Mouse (Mus musculus) heart, adult 18-20 months (tissue): ENCODE results near the gene Kif26b. TPM values are rescaled to one million over a fixed set of nuclear protein-coding genes. Genes with fewer than 3 reads are reported as not detected.

Experiments
- DNase-seq, 2 experiments: peaks; one replicate each; pipeline ENCODE4 v3.0.0; 2021 to 2022; ENCODE audit warnings: mixed read lengths in 1 of 2
- total RNA-seq, 2 experiments: library from RNA; stranded (reverse); gene quantifications; 2 replicates each; pipeline ENCODE4 v1.2.3; 2021

The Kif26b gene
- total RNA-seq, 2 experiments from 2014 or later = 3.4 to 3.8 TPM

GRCm38 (mm10) chr1:178714209-178714608 lies 185.3 kb downstream of the Kif26b start:
- DNase-seq = no peak

DNA sequence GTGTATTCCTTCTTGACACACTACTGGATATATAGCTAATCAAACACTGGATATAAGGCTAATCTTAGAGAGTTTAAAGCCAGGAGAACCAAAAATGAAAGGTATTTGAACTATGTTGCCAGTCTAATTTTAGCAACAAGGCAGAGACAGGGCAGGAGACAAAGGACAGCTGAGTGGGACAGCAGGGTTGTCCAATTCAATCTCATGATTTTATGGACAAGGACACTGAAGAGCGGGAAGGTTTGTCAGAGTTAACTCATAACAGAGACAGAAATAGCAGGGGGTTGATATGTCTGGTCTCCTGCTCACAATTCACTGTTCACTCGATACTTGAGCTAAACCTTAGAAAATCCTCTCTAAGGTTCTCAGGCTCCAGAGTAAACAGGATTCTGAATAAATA lies 187.5 kb downstream of the Kif26b start:
- DNase-seq = peak; percentile 22 to 48

- DNase-seq = no peak
Measured at GRCm38 (mm10) chr1:178720821-178721220, 191.9 kb downstream of the Kif26b start.

DNA sequence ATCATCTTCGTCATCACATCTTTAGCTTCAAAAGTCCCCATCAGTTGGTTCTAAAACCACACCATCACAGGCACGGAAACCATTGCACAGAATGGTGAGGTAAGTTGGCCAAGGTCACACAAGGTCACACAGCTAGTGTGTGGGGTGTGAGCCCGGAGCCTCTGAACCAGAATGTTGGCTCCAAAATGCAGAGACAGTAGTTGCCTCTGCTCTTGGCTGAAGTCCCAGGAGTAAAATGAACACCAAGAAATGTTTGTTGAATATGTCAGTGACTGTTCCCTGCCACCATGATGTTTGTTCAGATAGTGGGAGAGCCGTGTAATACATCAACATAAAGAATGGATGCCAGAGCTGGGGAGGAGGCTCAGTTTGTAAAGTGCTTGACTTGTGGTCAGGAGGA lies 193.9 kb downstream of the Kif26b start:
- no peak for DNase-seq

GRCm38 (mm10) chr1:178725536-178725935 lies 196.6 kb downstream of the Kif26b start:
- DNase-seq = no peak

- DNase-seq = no peak
Measured at GRCm38 (mm10) chr1:178728256-178728655, 199.3 kb downstream of the Kif26b start.

GRCm38 (mm10) chr1:178730271-178730670 lies 201.3 kb downstream of the Kif26b start:
- no peak for DNase-seq

DNA sequence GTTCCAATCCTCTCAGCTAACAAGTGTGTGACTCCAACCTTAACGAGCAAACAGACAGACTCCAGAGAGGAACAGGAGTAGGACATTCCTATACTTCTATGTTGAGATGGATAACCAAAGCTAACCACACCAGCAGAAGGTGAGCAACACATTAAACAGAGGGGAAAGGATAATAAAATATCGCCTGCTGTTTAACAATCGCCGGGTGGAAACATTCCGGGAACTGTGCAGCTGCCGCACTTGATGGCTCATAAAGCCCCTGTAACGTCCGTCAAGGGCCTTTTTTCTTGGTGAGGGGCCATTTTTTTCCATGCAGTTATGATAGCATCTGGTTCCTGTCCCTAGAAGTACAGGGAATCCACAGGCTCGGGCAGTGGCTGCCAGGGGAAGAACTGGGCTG lies 204.1 kb downstream of the Kif26b start:
- no peak for DNase-seq

DNA sequence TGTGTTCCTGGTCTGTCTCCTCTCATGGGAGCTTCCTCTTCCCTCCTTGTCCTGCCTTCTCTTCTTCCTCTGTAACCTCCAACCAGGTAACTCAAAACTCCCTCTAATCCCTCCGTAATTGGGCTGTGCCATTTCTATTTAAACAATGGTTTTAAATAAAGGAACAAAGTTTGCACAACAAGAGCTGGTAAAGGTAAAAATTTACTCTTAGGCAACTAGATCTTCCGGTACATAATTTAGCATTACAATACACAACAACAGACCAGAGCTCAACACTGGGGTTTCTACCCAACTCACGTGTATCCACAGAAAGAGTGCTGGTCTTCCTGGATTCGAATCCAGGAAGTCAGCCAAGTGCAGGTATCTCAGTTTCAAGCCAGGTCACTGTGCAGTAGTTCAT lies 205.7 kb downstream of the Kif26b start:
- no peak for DNase-seq

GRCm38 (mm10) chr1:178736931-178737330 lies 208.0 kb downstream of the Kif26b start:
- no peak for DNase-seq

DNA sequence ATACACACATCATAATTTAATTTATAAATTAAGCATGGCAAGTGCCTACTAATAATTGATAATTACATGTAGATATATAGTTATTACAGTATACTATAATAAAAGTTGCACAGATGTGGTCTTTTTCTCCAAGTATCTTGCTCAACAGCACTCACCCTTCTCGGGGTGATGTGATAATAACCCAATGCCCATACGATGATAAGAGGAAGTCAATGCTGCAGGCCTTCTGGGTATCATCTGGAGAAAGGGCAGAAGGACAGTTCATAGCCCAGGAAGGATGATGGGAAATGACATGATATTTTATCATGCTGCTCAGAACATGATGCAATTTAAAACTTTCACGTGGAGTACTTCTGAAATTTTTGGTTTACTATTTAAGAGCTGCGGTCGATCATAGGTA lies 214.9 kb downstream of the Kif26b start:
- DNase-seq = no peak

GRCm38 (mm10) chr1:178744526-178744925 lies 215.6 kb downstream of the Kif26b start:
- no peak for DNase-seq

GRCm38 (mm10) chr1:178744961-178745360 lies 216.0 kb downstream of the Kif26b start:
- DNase-seq = no peak

GRCm38 (mm10) chr1:178745471-178745870 lies 216.5 kb downstream of the Kif26b start:
- no peak for DNase-seq

- no peak for DNase-seq
Measured at GRCm38 (mm10) chr1:178747279-178748221, 218.6 kb downstream of the Kif26b start.

DNA sequence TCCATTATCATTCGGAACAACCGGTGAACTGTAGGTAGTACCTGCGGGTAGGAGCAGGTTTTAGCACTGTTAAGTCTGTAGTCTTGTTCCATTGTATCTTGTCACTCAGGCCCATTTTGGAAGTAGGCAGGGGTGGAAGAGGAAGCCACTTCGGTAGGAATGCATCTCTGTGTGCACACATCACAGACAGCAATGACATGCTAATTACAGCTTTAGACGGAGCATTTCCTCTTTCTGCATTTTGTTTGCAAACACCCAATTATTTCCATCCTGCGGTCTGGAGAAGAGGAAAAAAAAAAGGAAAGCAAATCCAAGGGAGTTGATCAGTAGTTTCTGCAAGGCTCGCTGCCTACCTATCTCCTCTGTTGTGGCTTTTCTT lies 219.3 kb downstream of the Kif26b start:
- DNase-seq = no peak

DNA sequence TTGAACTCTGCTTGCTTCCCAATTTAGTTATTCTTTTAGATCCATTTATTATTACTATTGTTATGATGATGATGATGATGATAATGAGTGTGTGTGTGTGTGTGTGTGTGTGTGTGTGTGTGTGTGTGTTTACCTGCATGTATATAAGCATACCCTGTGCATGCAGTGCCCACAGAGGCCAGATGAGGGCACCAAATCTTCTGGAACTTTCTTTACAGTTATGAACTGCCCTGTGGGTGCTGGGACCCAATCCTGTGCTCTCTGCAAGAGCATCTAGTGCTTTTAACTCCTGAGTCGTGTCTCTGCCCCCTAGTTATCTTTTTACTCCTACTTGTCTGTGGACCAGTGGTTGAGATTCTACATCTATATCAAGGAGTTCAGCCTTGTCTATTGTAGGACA lies 219.7 kb downstream of the Kif26b start:
- no peak for DNase-seq

GRCm38 (mm10) chr1:178749786-178750185 lies 220.9 kb downstream of the Kif26b start:
- DNase-seq = peak; percentile 7 to 43

DNA sequence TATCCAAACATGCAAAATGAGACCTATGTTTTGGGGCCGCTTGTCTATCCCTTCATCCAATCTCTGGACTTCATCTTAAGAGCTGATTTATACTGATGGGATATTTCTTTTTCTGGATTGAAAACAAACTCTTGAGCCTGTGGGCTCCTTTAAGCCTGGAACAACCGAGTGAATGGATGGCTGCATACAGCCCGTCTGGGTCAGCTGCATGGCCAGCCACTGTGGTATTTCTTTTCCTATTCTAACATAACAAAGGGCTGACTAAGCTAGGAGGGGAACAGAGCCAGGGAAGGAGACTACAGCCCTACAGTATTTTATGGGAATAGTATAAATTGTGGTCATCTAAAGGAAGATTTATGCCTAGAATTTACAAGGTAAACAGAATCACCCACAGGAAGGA lies 229.5 kb downstream of the Kif26b start:
- no peak for DNase-seq

DNA sequence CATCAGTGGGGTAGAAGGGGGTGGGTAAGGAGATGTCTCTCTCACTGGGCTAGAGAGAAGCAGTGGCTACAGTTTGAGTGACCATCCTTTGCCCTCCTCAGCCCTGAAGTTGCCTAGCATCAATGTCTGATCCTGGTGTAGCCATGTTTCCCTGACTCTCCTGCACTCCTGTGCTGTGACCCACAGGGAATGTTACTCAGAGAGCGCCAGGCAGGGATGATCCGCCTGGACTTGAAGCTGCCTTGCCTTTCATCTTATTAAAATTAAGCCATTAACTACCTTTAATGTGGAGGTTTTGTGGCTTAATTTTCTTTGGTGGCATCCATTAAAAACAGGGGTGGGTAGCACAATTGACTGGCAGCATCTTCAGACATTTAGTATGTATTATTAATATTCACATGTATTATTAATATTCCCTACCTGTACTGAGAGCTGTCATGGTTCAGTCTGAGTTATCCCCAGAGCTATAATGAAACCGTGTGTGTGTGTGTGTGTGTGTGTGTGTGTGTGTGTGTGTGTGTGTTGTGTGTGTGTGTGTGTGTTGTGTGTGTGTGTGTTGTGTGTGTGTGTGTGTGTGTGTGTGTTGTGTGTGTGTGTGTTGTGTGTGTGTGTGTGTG lies 233.3 kb downstream of the Kif26b start:
- DNase-seq = no peak

DNA sequence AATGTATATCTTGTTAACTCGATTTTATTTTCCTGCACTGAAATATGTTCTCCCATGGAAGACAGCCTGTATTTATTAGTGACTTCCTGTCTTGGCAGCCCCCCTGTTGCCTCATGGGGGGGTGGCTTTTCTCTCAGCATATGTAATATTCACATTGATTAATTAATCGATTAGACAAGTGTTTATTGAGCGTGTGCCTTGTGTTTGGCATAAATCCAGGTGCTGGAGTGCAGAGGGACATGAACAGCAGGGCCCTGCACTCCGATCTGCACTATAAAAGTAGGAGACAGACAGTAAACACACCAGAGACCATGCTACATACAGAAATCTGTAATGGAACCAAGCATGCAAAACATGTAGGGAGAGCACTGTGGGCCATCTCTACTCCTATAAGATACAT lies 236.0 kb downstream of the Kif26b start:
- DNase-seq = no peak

DNA sequence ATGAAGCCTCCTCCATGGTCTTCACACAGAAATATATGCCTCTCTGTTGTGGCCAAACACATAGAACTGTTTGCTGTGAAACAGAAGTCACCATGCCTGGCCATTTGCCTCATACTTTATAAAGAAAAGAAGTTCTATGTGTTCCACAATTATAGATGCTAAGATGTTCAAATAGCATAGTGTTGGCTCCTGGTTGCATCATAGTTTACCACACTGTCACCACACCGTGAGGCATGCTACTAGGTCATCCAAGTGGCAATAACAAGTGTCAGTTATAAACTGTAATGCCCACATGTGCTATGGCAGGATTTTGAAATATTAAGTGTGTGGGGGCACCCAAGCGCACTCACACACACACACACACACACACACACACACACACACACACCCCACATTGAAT lies 236.7 kb downstream of the Kif26b start:
- DNase-seq = no peak

DNA sequence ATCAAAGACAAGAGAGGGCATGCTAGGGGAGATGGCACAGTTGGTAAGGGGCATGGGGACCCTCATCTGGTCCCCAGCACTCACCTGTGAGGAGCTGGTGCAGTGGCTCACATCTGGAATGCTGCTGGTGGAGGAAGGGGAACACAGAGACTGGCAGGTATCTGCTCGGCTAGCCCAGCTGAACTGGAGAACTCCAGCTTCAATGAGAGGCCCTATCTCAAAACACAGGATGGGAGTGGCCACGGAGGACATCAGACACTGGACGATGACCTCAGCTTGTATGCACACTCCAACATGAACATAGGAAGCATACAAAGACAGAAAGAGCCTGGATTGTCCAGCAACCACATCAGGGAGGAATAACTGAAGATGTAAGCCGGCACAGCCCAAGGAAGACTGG lies 240.1 kb downstream of the Kif26b start:
- no peak for DNase-seq

DNA sequence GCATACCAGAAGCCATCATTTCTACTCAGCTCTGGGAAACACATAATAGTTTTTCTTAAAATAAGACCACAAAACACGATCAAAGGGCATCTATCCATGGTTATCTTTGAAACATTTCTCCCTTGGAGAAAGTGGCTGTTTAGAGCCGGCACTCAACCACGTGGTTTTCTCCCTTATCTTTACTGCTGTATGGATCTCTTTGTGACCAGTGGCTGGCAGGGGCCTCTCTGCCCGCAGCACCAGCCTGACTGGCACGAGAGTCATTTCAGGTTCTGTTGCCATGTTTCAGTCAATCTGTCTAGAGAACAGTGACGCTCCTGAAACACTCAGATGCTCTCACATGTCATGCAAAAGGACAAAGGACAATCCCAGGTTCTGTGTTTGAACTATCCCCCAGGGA lies 241.1 kb downstream of the Kif26b start:
- no peak for DNase-seq
